ENCODE assay signal across 18 mouse cellular contexts in genomic region chr14:28231241-28231640, GRCm38 (mm10).
"Had no signal": no experiment of that assay in that cellular context is flagged by ENCODE, and none has a peak within 500 bp of the region (broad histone marks: within the 10 kb centered on the region; RNA-seq: fewer than 3 reads in every experiment).

No protein-coding gene starts in this region.

- H3K27me3 ChIP-seq: midbrain, embryonic 12.5 days; neural tube, embryonic 13.5 days; neural tube, embryonic 15.5 days had no signal

- H3K4me3 ChIP-seq: midbrain, embryonic 10.5 days; midbrain, embryonic 12.5 days; myocyte; neural tube, embryonic 13.5 days; neural tube, embryonic 15.5 days had no signal

- H3K4me1 ChIP-seq: midbrain, embryonic 12.5 days; neural tube, embryonic 13.5 days; neural tube, embryonic 15.5 days had no signal

- H3K9ac ChIP-seq: lung, embryonic 14.5 days; midbrain, embryonic 12.5 days; neural tube, embryonic 13.5 days; neural tube, embryonic 15.5 days had no signal

- ATAC-seq: midbrain, embryonic 16.5 days had no signal

- H3K4me2 ChIP-seq: lung, embryonic 14.5 days; midbrain, embryonic 12.5 days; neural tube, embryonic 13.5 days; neural tube, embryonic 15.5 days had no signal

- H3K9me3 ChIP-seq: midbrain, embryonic 10.5 days; midbrain, embryonic 12.5 days; neural tube, embryonic 13.5 days; neural tube, embryonic 15.5 days had no signal

- DNase-seq: lung, embryonic 14.5 days; lung, postnatal 10 days; lung, postnatal 4 days; midbrain, embryonic 14.5 days; retina, postnatal 1 day; right cerebral cortex, adult 18-20 months; right cerebral cortex, postnatal 25 days; right cerebral cortex, postnatal 4 days; spleen, adult 18-20 months; thymus, adult 18-20 months; thymus, postnatal 14 days; thymus, postnatal 36 days had no signal

- H3K27ac ChIP-seq: midbrain, embryonic 10.5 days; midbrain, embryonic 12.5 days; neural tube, embryonic 13.5 days; neural tube, embryonic 15.5 days had no signal

- H3K36me3 ChIP-seq: midbrain, embryonic 10.5 days; midbrain, embryonic 12.5 days; neural tube, embryonic 13.5 days; neural tube, embryonic 15.5 days had no signal
